Mouse (Mus musculus) layer of hippocampus, postnatal 25 days (tissue): ENCODE measurements at regions not wholly inside any gene's neighbourhood (a gene's known extent, or its start where the extent isn't known, plus 50 kb on each side); places are given as distances from the start of the nearest gene placed in this dataset.

Source experiments
- DNase-seq, 2 experiments: peaks; one replicate each; pipeline ENCODE4 v3.0.0; 2022; ENCODE audit warnings: mixed read lengths in 2 of 2, low spot score in 1 of 2; ENCODE audit errors: extremely low spot score in 1 of 2

GRCm38 (mm10) chr13:107458730-107459129 is 436.8 kb upstream of the Kif2a start:
- no peak for DNase-seq

GRCm38 (mm10) chr13:107457270-107457669 is 435.3 kb upstream of the Kif2a start:
- DNase-seq = no peak

GRCm38 (mm10) chr13:107456394-107456793 is 434.5 kb upstream of the Kif2a start:
- DNase-seq = no peak

GRCm38 (mm10) chr13:107449598-107450179 is 427.8 kb upstream of the Kif2a start:
- peak; percentile 42 to 44 for DNase-seq

- no peak for DNase-seq
These were observed 425.9 kb upstream of the Kif2a start for GRCm38 (mm10) chr13:107447813-107448212.

GRCm38 (mm10) chr13:107419363-107420155 is 397.6 kb upstream of the Kif2a start:
- no peak for DNase-seq

GRCm38 (mm10) chr13:107410267-107410666 is 388.3 kb upstream of the Kif2a start:
- no peak for DNase-seq

- no peak for DNase-seq
These were observed 385.7 kb upstream of the Kif2a start for GRCm38 (mm10) chr13:107407674-107408026.

- DNase-seq = peak; percentile 27 to 41
These were observed 385.2 kb upstream of the Kif2a start for GRCm38 (mm10) chr13:107406977-107407673.

- DNase-seq = no peak
These were observed 376.9 kb upstream of the Kif2a start for GRCm38 (mm10) chr13:107398621-107399363.

- no peak for DNase-seq
These were observed 374.1 kb upstream of the Kif2a start for GRCm38 (mm10) chr13:107396036-107396435.

- no peak for DNase-seq
These were observed 372.5 kb upstream of the Kif2a start for GRCm38 (mm10) chr13:107394451-107394850.

- no peak for DNase-seq
These were observed 367.7 kb upstream of the Kif2a start for GRCm38 (mm10) chr13:107389535-107390150.

GRCm38 (mm10) chr13:107389074-107389473 is 367.1 kb upstream of the Kif2a start:
- DNase-seq = no peak

GRCm38 (mm10) chr13:107378076-107378475 is 356.1 kb upstream of the Kif2a start:
- no peak for DNase-seq

- no peak for DNase-seq
These were observed 350.7 kb upstream of the Kif2a start for GRCm38 (mm10) chr13:107372666-107373065.

- DNase-seq = no peak
These were observed 350.0 kb upstream of the Kif2a start for GRCm38 (mm10) chr13:107371616-107372582.

- no peak for DNase-seq
These were observed 345.7 kb upstream of the Kif2a start for GRCm38 (mm10) chr13:107367639-107368038.

GRCm38 (mm10) chr13:107365766-107366165 is 343.8 kb upstream of the Kif2a start:
- DNase-seq = no peak
